Mouse (Mus musculus): ENCODE measurements at regions not wholly inside any gene's neighbourhood (a gene's known extent, or its start where the extent isn't known, plus 50 kb on each side); places are given as distances from the start of the nearest gene placed in this dataset.

DNA sequence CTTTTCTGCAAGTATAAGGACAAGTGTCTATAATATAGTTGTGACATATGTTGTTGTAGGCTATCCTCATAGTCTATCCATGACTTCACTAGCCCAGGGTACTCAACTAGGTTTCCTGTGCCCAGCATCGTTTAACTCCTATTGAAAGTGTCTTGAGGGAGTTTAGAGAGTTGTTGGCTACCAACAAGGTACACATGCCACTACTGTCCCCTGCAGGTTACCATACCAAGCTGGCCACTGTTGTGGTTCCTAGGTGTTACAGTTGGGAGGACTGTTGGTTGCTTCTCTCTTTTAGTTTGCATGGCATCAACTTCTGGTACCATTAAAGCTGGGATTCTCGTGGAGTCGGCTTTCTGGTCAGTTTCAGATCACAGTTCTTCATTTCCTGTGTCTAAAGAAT is 990.7 kb downstream of the Pdha2 start:
- H3K79me2 ChIP-seq (ENCODE audit: control insufficient read depth, insufficient read depth, low read length, poor library complexity): no peaks in the 10 kb centered on the region
- no peak for TF ChIP-seq NRF1 (IDR thresholded peaks at IDR 0.05; ENCODE audit: insufficient read depth, low read depth, low read length, poor library complexity, severe bottlenecking)
- TF ChIP-seq ZC3H11A (IDR thresholded peaks at IDR 0.05; ENCODE audit: low read depth, low read length): no peak
- no peak for TF ChIP-seq ZMIZ1 (IDR thresholded peaks at IDR 0.05; ENCODE audit: low read depth, low read length)
- no peak for TF ChIP-seq MAFK (IDR thresholded peaks at IDR 0.05; ENCODE audit: borderline replicate concordance, low read depth, low read length)
- no peak for TF ChIP-seq SIN3A (IDR thresholded peaks at IDR 0.05; ENCODE audit: low read length)
- TF ChIP-seq TBP (IDR thresholded peaks at IDR 0.05; ENCODE audit: low read depth, low read length): no peak
- no peak for TF ChIP-seq GATA1 (IDR thresholded peaks at IDR 0.05; ENCODE audit: low read depth, low read length)
- H3K36me3 ChIP-seq (ENCODE audit: control insufficient read depth in 1 of 2, insufficient read depth in 2 of 2, low read length in 2 of 2): no peaks in the 10 kb centered on the region
- no peak overlapping the region for H3K4me3 ChIP-seq (ENCODE audit: control insufficient read depth in 1 of 2, insufficient read depth in 1 of 2, low read depth in 2 of 2, low read length in 2 of 2)
- H3K27me3 ChIP-seq (ENCODE audit: control insufficient read depth in 1 of 2, insufficient read depth in 2 of 2, low read length in 2 of 2): no peaks in the 10 kb centered on the region
- no peak overlapping the region for H3K27ac ChIP-seq (ENCODE audit: control insufficient read depth, low read depth, low read length)
- H3K9ac ChIP-seq (ENCODE audit: control insufficient read depth, low read depth, low read length, poor library complexity, severe bottlenecking): no peak overlapping the region
- H3K4me1 ChIP-seq (ENCODE audit: control insufficient read depth in 1 of 2, insufficient read depth in 2 of 2, low read length in 2 of 2): no peaks in the 10 kb centered on the region
- H3K9me3 ChIP-seq (replicated peaks; ENCODE audit: insufficient read depth, low read length): no peaks in the 10 kb centered on the region
- DNase-seq (ENCODE audit: low read depth, low spot score): no peak

GRCm38 (mm10) chr3:140230712-140231111 is 981.4 kb downstream of the Pdha2 start:
- DNase-seq (ENCODE audit: low read depth, low spot score): no peak
- Histone ChIP-seq H3K27ac (ENCODE audit: control insufficient read depth, low read depth, low read length) (no peak overlapping the region), H3K9ac (ENCODE audit: control insufficient read depth, low read depth, low read length, poor library complexity, severe bottlenecking) (no peak overlapping the region), H3K36me3 (ENCODE audit: control insufficient read depth in 1 of 2, insufficient read depth in 2 of 2, low read length in 2 of 2) (no peaks in the 10 kb centered on the region), H3K79me2 (ENCODE audit: control insufficient read depth, insufficient read depth, low read length, poor library complexity) (no peaks in the 10 kb centered on the region), H3K4me1 (ENCODE audit: control insufficient read depth in 1 of 2, insufficient read depth in 2 of 2, low read length in 2 of 2) (no peaks in the 10 kb centered on the region), H3K4me3 (ENCODE audit: control insufficient read depth in 1 of 2, insufficient read depth in 1 of 2, low read depth in 2 of 2, low read length in 2 of 2) (no peak overlapping the region), H3K27me3 (ENCODE audit: control insufficient read depth in 1 of 2, insufficient read depth in 2 of 2, low read length in 2 of 2) (no peaks in the 10 kb centered on the region), H3K9me3 (replicated peaks; ENCODE audit: insufficient read depth, low read length) (no peaks in the 10 kb centered on the region)
- no peak for TF ChIP-seq E2F4 (IDR thresholded peaks at IDR 0.05; ENCODE audit: borderline replicate concordance, low read depth, low read length)
- TF ChIP-seq KAT2A (conservative IDR thresholded peaks at IDR 0.05; ENCODE audit: low read depth, low read length): no peak
- TF ChIP-seq USF2 (IDR thresholded peaks at IDR 0.05; ENCODE audit: borderline replicate concordance in 1 of 2, insufficient read depth in 1 of 2, low read depth in 1 of 2, low read length in 2 of 2): no peak
- no peak for TF ChIP-seq CHD2 (IDR thresholded peaks at IDR 0.05; ENCODE audit: low read length)
- no peak for TF ChIP-seq CHD1 (IDR thresholded peaks at IDR 0.05; ENCODE audit: low read depth, low read length)
- no peak for TF ChIP-seq CTCF (IDR thresholded peaks at IDR 0.05 in 2 of 3, conservative IDR thresholded peaks at IDR 0.05 in 1 of 3; ENCODE audit: control insufficient read depth in 1 of 3, insufficient read depth in 1 of 3, low read depth in 2 of 3, low read length in 3 of 3, poor library complexity in 1 of 3, severe bottlenecking in 1 of 3)
- TF ChIP-seq NELFE (IDR thresholded peaks at IDR 0.05; ENCODE audit: low read depth, low read length): no peak
- TF ChIP-seq POLR2A (IDR thresholded peaks at IDR 0.05; ENCODE audit: control insufficient read depth in 1 of 2, insufficient read depth in 1 of 2, low read depth in 1 of 2, low read length in 2 of 2, poor library complexity in 1 of 2): no peak
- no peak for TF ChIP-seq MXI1 (IDR thresholded peaks at IDR 0.05; ENCODE audit: low read depth, low read length)

- no peaks in the 10 kb centered on the region for H3K4me1 ChIP-seq (ENCODE audit: control insufficient read depth in 1 of 2, insufficient read depth in 2 of 2, low read length in 2 of 2)
- H3K9ac ChIP-seq (ENCODE audit: control insufficient read depth, low read depth, low read length, poor library complexity, severe bottlenecking): no peak overlapping the region
- H3K27me3 ChIP-seq (ENCODE audit: control insufficient read depth in 1 of 2, insufficient read depth in 2 of 2, low read length in 2 of 2): no peaks in the 10 kb centered on the region
- H3K27ac ChIP-seq (ENCODE audit: control insufficient read depth, low read depth, low read length): no peak overlapping the region
- H3K4me3 ChIP-seq (ENCODE audit: control insufficient read depth in 1 of 2, insufficient read depth in 1 of 2, low read depth in 2 of 2, low read length in 2 of 2): no peak overlapping the region
- no peaks in the 10 kb centered on the region for H3K9me3 ChIP-seq (replicated peaks; ENCODE audit: insufficient read depth, low read length)
- H3K79me2 ChIP-seq (ENCODE audit: control insufficient read depth, insufficient read depth, low read length, poor library complexity): no peaks in the 10 kb centered on the region
- DNase-seq (ENCODE audit: low read depth, low spot score): no peak
- no peaks in the 10 kb centered on the region for H3K36me3 ChIP-seq (ENCODE audit: control insufficient read depth in 1 of 2, insufficient read depth in 2 of 2, low read length in 2 of 2)
- TF ChIP-seq MYC (IDR thresholded peaks at IDR 0.05; ENCODE audit: low read depth, low read length) (no peak), NELFE (IDR thresholded peaks at IDR 0.05; ENCODE audit: low read depth, low read length) (no peak), RAD21 (IDR thresholded peaks at IDR 0.05; ENCODE audit: low read depth, low read length) (no peak), HCFC1 (IDR thresholded peaks at IDR 0.05; ENCODE audit: low read depth, low read length) (no peak), CHD2 (IDR thresholded peaks at IDR 0.05; ENCODE audit: low read length) (no peak), CHD1 (IDR thresholded peaks at IDR 0.05; ENCODE audit: low read depth, low read length) (no peak), ZC3H11A (IDR thresholded peaks at IDR 0.05; ENCODE audit: low read depth, low read length) (no peak), UBTF (IDR thresholded peaks at IDR 0.05; ENCODE audit: borderline replicate concordance, insufficient read depth, low read depth, low read length) (no peak), MAFK (IDR thresholded peaks at IDR 0.05; ENCODE audit: borderline replicate concordance, low read depth, low read length) (no peak), USF2 (IDR thresholded peaks at IDR 0.05; ENCODE audit: borderline replicate concordance in 1 of 2, insufficient read depth in 1 of 2, low read depth in 1 of 2, low read length in 2 of 2) (no peak), RCOR1 (IDR thresholded peaks at IDR 0.05; ENCODE audit: low read depth, low read length) (no peak), EP300 (IDR thresholded peaks at IDR 0.05; ENCODE audit: low read depth in 1 of 2, low read length in 2 of 2) (no peak), POLR2AphosphoS2 (IDR thresholded peaks at IDR 0.05; ENCODE audit: low read length) (no peak), MAX (IDR thresholded peaks at IDR 0.05; ENCODE audit: low read length) (no peak), KAT2A (conservative IDR thresholded peaks at IDR 0.05; ENCODE audit: low read depth, low read length) (no peak), ETS1 (IDR thresholded peaks at IDR 0.05; ENCODE audit: low read depth, low read length) (no peak), BHLHE40 (IDR thresholded peaks at IDR 0.05; ENCODE audit: borderline replicate concordance, low read depth, low read length) (no peak), TBP (IDR thresholded peaks at IDR 0.05; ENCODE audit: low read depth, low read length) (no peak)
Measured at GRCm38 (mm10) chr3:140233144-140233543, 979.0 kb downstream of the Pdha2 start.

All from MEL (cell line).